Mouse (Mus musculus) adrenal gland (tissue): ENCODE results near the gene Mlc1.

Source experiments
- intact Hi-C: fragments of 180-260 bp; cut with DNase I; formaldehyde crosslinking; loops from one replicate; pipeline ENCODE4 v1.15.1; 2025
- long read RNA-seq, 2 experiments: library from polyadenylated mRNA; unstranded; transcript quantifications; one replicate each; pipeline ENCODE4 v2.0.0; 2020; ENCODE audit warnings: borderline replicate concordance in 1 of 2; ENCODE audit not compliant: insufficient replicate concordance in 1 of 2

Mlc1 gene
- long read RNA-seq, experiment 1 = 0 reads
- long read RNA-seq, experiment 2 = 0 reads

- intact Hi-C loops = no loop called here
These were observed at the start of gene Mlc1 for GRCm38 (mm10) chr15:88978281-88979137. Mlc1 (minus strand) TSS chr15:88979007.

- intact Hi-C loops = no loop called here
These were observed 41.7 kb upstream of the Mlc1 start for GRCm38 (mm10) chr15:89020492-89020891.

- intact Hi-C loops = no loop called here
These were observed 41.3 kb upstream of the Mlc1 start for GRCm38 (mm10) chr15:89020085-89020484.

- intact Hi-C loops = no loop called here
These were observed 37.9 kb upstream of the Mlc1 start for GRCm38 (mm10) chr15:89016722-89017121.

- intact Hi-C loops = no loop called here
These were observed 29.0 kb upstream of the Mlc1 start for GRCm38 (mm10) chr15:89007781-89008180.

GRCm38 (mm10) chr15:89007002-89007401 lies 28.2 kb upstream of the Mlc1 start:
- intact Hi-C loops = no loop called here

- intact Hi-C loops = no loop called here
These were observed 22.4 kb upstream of the Mlc1 start for GRCm38 (mm10) chr15:89001245-89001644.

- intact Hi-C loops = no loop called here
These were observed 21.6 kb upstream of the Mlc1 start for GRCm38 (mm10) chr15:89000367-89000766.

GRCm38 (mm10) chr15:88999124-88999523 lies 20.3 kb upstream of the Mlc1 start:
- intact Hi-C loops = no loop called here

- intact Hi-C loops = no loop called here
These were observed 19.8 kb upstream of the Mlc1 start for GRCm38 (mm10) chr15:88998636-88999035.

- intact Hi-C loops = no loop called here
These were observed 10.4 kb upstream of the Mlc1 start for GRCm38 (mm10) chr15:88989236-88989635.

- intact Hi-C loops = no loop called here
These were observed 3.8 kb upstream of the Mlc1 start, which contains the start of gene Mov10l1 for GRCm38 (mm10) chr15:88982534-88983079. Mov10l1 (plus strand) TSS chr15:88982909.

- intact Hi-C loops = no loop called here
These were observed 285 bp upstream of the Mlc1 start for GRCm38 (mm10) chr15:88979138-88979446.

- intact Hi-C loops = no loop called here
These were observed 6.5 kb downstream of the Mlc1 start for GRCm38 (mm10) chr15:88972300-88972699.

GRCm38 (mm10) chr15:88964070-88964578 lies 14.7 kb downstream of the Mlc1 start:
- intact Hi-C loops = no loop called here

GRCm38 (mm10) chr15:88957522-88957921 lies 21.3 kb downstream of the Mlc1 start:
- intact Hi-C loops = no loop called here

GRCm38 (mm10) chr15:88955342-88955741 lies 23.5 kb downstream of the Mlc1 start:
- intact Hi-C loops = no loop called here

- intact Hi-C loops = no loop called here
These were observed 24.3 kb downstream of the Mlc1 start, which contains the start of gene Ttll8 for GRCm38 (mm10) chr15:88954368-88955072. Ttll8 (minus strand) TSS chr15:88954418.

- intact Hi-C loops = no loop called here
These were observed 27.6 kb downstream of the Mlc1 start for GRCm38 (mm10) chr15:88951246-88951645.

GRCm38 (mm10) chr15:88946851-88947250 lies 32.0 kb downstream of the Mlc1 start:
- intact Hi-C loops = loop anchor here (10.0 kb wide), 1 partner anchor 278 kb away; no protein-coding TSS in a partner anchor

- intact Hi-C loops = loop anchor here (10.0 kb wide), 1 partner anchor 281 kb away; no protein-coding TSS in a partner anchor
These were observed 34.8 kb downstream of the Mlc1 start for GRCm38 (mm10) chr15:88943896-88944551.
